Mouse (Mus musculus) heart, adult 11 months (tissue): ENCODE results near the gene 2410141K09Rik.
"Not testable (repeated sequence)": the region's sequence is repeated elsewhere in the genome, so short reads cannot be mapped to it uniquely, and the experiment has no call there.

Experiments
- DNase-seq: peaks from one replicate; pipeline ENCODE4 v3.0.0; 2022

2410141K09Rik gene

DNA sequence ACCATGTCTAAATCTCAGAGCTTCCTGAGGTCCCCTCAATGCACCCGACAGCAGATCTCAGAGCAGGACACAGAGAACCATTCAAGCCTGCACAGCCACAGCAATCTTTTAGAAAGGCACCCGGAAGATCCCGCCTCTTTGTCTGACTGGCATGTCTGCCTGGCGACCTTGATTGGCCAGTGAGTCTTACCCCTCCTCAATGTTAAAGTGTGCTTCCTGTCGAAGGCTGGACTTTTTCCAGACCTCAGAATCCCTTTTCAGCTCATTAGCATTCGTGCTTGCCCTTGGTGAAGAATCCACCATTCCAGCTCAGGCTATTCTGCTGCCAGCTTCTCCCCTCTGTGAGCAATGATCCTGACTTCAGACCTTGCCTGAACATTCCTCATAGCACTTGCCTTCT lies at the start of gene 2410141K09Rik:
2410141K09Rik (minus strand) TSS at position 101 of the 400 bp plus-strand sequence.
- peak; percentile 84 for DNase-seq

DNA sequence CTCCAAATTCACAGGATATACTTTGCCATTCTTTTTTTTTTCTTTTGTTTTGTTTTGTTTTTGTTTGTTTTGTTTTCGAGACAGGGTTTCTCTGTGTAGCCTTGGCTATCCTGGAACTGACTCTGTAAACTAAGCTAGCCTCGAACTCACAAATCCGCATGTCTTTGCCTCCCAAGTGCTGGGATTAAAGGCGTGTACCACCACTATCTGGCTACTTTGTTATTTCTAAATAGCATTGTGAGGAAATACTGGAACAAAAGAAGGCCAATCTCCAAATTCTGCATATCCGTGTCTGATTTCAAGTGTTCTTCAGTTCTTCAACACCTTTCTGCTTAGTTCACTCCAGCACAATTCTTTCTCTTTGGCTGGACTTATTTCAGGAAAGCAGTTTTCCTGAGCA lies 14.1 kb downstream of the 2410141K09Rik start:
- not testable (repeated sequence) for DNase-seq

DNA sequence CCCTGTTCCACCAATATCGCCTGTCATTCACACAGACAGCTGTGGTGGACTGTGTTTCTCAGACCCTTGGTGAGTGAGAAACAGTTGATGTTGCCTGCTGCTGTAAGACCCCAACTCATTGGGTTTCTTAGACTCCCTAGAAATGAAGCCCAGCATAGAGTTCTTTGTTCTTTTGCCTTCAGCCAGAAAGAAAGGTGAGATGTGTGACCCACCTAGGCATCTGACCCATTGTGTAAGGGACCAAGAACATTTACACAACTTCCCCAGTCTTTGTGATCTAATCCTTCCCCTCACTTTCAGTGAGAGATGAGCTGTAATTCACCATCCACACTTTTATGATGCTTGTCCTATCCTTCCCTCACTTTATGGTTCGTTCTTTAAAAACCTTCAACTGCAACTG lies 26.0 kb downstream of the 2410141K09Rik start:
- not testable (repeated sequence) for DNase-seq
